ENCODE assay signal across 8 mouse cellular contexts in the genomic region with DNA sequence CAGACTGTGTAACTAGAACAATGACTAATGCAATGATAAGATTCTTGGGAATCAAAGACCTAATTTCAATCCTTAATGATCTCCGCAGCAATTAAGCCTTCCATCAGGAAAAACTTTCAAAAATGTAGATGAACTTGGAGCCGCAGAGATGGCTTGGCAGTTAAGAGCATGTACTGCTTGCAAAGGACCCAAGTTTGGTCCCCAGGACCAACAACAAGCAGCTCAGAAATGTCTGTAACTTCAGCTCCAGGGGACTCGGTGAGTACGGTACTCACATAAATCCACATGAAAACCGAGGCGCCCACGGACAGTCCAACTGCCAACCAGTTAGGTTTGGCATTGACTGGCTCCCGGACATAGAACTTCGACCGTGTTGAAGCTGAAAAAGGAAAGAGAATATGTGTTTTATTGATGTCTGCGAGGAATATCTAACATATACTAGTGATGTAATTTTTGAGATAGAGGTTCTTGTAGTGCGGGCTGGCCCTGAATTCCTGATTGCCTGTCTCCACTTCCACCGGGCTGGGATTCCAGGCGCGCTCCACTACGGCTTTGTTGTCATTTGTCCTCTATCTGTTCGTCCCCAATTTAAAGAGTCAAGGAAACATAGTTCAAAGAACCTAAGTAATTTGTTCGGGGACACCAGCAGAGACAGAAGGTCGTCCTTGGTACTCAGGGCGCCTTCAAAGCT. TPM values are rescaled to one million over a fixed set of nuclear protein-coding genes. Genes with fewer than 3 reads are reported as not detected.
DNase-seq lines count a peak whose midpoint lies in the region; ATAC-seq and TF ChIP-seq lines count a peak whose summit lies in the region.

No protein-coding gene starts in this region.

- peak; percentile 43 for ATAC-seq in heart, postnatal 0 days (ENCODE audit: insufficient read depth, low read depth)
- no peak for ATAC-seq in liver, embryonic 16.5 days (ENCODE audit: low read depth)

- H3K4me1 ChIP-seq in heart, postnatal 0 days (ENCODE audit: control insufficient read depth, insufficient read depth) = no peaks in the 10 kb centered on the region; the same call in 1 of the 2 replicates
- H3K4me1 ChIP-seq in liver, embryonic 16.5 days (ENCODE audit: control insufficient read depth, low read depth, low read length) = peaks cover 13% of the 10 kb centered on the region

- no peaks in the 10 kb centered on the region for H3K27me3 ChIP-seq in heart, postnatal 0 days (ENCODE audit: control insufficient read depth, insufficient read depth, low read length)
- H3K27me3 ChIP-seq in liver, embryonic 16.5 days (ENCODE audit: control insufficient read depth, insufficient read depth, low read depth, low read length) = no peaks in the 10 kb centered on the region

- WGBS in heart, postnatal 0 days = 15% methylated on average over 20 of the region's 20 CpGs
- whole genome bisulfite sequencing in liver, embryonic 16.5 days (ENCODE audit: insufficient replicate concordance) = 22% methylated on average over 20 of the region's 20 CpGs

- intact Hi-C loops in gastrocnemius, adult 2 months (cut with DNase I) = loop anchor here (2.0 to 5.0 kb wide), 2 partner anchors 33 to 176 kb away; no protein-coding TSS in a partner anchor

- no peak for TF ChIP-seq POLR2A in brain, embryonic 14.5 days (IDR thresholded peaks at IDR 0.05; ENCODE audit: borderline replicate concordance, extremely low read depth, insufficient read depth, insufficient read length, poor library complexity, severe bottlenecking)

- peak overlapping the region; percentile 88 for H3K4me2 ChIP-seq in heart, postnatal 0 days (ENCODE audit: low read depth, low read length)
- H3K4me2 ChIP-seq in liver, embryonic 16.5 days (ENCODE audit: low read depth, low read length) = peak overlapping the region; percentile 67

- DNase-seq in gastrocnemius, adult 2 months = no peak
- no peak for DNase-seq in gastrocnemius, postnatal 4 days (ENCODE audit: low spot score in 2 of 2)
- DNase-seq in 3T3-L1 (ENCODE audit: low read depth, low spot score) = peak; percentile 37
- peak; percentile 35 for DNase-seq in brain, embryonic 14.5 days (ENCODE audit: low read depth)
- peak; percentile 21 for DNase-seq in heart, postnatal 0 days (ENCODE audit: low spot score)
- DNase-seq in urinary bladder, adult 18-20 months (ENCODE audit: low spot score in 2 of 2) = no peak
- no peak for DNase-seq in testis, postnatal 10 days (ENCODE audit: low spot score)

- H3K27ac ChIP-seq in gastrocnemius, adult 2 months = peak overlapping the region; percentile 100
- peak overlapping the region; percentile 96 for H3K27ac ChIP-seq in heart, postnatal 0 days (ENCODE audit: low read depth)
- peak overlapping the region; percentile 84 for H3K27ac ChIP-seq in liver, embryonic 16.5 days (ENCODE audit: low read length)

- peak overlapping the region; percentile 71 for H3K4me3 ChIP-seq in gastrocnemius, adult 2 months
- peak overlapping the region; percentile 68 for H3K4me3 ChIP-seq in heart, postnatal 0 days (ENCODE audit: low read depth, low read length)
- peak overlapping the region; percentile 89 for H3K4me3 ChIP-seq in liver, embryonic 16.5 days (ENCODE audit: low read depth, low read length)

- no peak for TF ChIP-seq EP300 in heart, postnatal 0 days (IDR thresholded peaks at IDR 0.05; ENCODE audit: low read depth)

- TF ChIP-seq CTCF in gastrocnemius, adult 2 months (IDR thresholded peaks at IDR 0.05) = no peak
- no peak for TF ChIP-seq CTCF in brain, embryonic 14.5 days (IDR thresholded peaks at IDR 0.05; ENCODE audit: borderline replicate concordance, extremely low read depth, insufficient read depth, insufficient read length)
- TF ChIP-seq CTCF in heart, postnatal 0 days (IDR thresholded peaks at IDR 0.05; ENCODE audit: low read depth) = no peak

- no peaks in the 10 kb centered on the region for H3K9me3 ChIP-seq in heart, postnatal 0 days (replicated peaks; ENCODE audit: control insufficient read depth, low read length)
- H3K9me3 ChIP-seq in liver, embryonic 16.5 days (replicated peaks; ENCODE audit: control insufficient read depth, low read length) = no peaks in the 10 kb centered on the region

- H3K9ac ChIP-seq in heart, postnatal 0 days (replicated peaks; ENCODE audit: low read depth, low read length) = peak overlapping the region; percentile 82
- H3K9ac ChIP-seq in liver, embryonic 16.5 days (ENCODE audit: low read depth, low read length) = peak overlapping the region; percentile 92

- peaks cover 24% of the 10 kb centered on the region; the same call in 1 of the 2 replicates for H3K36me3 ChIP-seq in heart, postnatal 0 days (replicated peaks; ENCODE audit: control insufficient read depth, insufficient read depth, low read length)
- H3K36me3 ChIP-seq in liver, embryonic 16.5 days (ENCODE audit: control insufficient read depth, insufficient read depth) = peaks cover 11% of the 10 kb centered on the region

RNA-seq across cellular contexts. Expression of a gene that starts 0.8 kb away (rescaled TPM):
- 1,000 to 10,000 TPM; 1,007 to 1,209 TPM for total RNA-seq in gastrocnemius, adult 2 months (2021)
- total RNA-seq in gastrocnemius, postnatal 4 days (2021) = 100 to 1,000 TPM; 570 to 574 TPM
- polyA plus RNA-seq in brain, embryonic 14.5 days (2012; rRNA removed) = 349 and 402 TPM in 2 replicates
- 358 and 459 TPM in 2 replicates for total RNA-seq in heart, postnatal 0 days (2014; rRNA removed; ENCODE audit: low replicate concordance)
- polyA plus RNA-seq in heart, postnatal 0 days (2015; fragmentation: Nextera tagmentation; extraction: Ambion mirVana) = 3,223 and 3,409 TPM in 2 replicates
- 397 and 419 TPM in 2 replicates for polyA plus RNA-seq in liver, embryonic 16.5 days (2015; fragmentation: Nextera tagmentation; extraction: Ambion mirVana)

RNA-seq across cellular contexts. Expression of a gene that starts 6.9 kb away (rescaled TPM):
- total RNA-seq in gastrocnemius, adult 2 months (2021) = 10 to 100 TPM; 44.5 to 50.0 TPM
- total RNA-seq in gastrocnemius, postnatal 4 days (2021) = 10 to 100 TPM; 48.3 to 52.7 TPM
- 25.0 and 31.7 TPM in 2 replicates for polyA plus RNA-seq in brain, embryonic 14.5 days (2012; rRNA removed)
- total RNA-seq in heart, postnatal 0 days (2014; rRNA removed; ENCODE audit: low replicate concordance) = 19.6 and 21.2 TPM in 2 replicates
- 21.1 and 23.6 TPM in 2 replicates for polyA plus RNA-seq in heart, postnatal 0 days (2015; fragmentation: Nextera tagmentation; extraction: Ambion mirVana)
- polyA plus RNA-seq in liver, embryonic 16.5 days (2015; fragmentation: Nextera tagmentation; extraction: Ambion mirVana) = 15.3 and 16.3 TPM in 2 replicates

RNA-seq across cellular contexts. Expression of a gene that starts 11.5 kb away (rescaled TPM):
- total RNA-seq in gastrocnemius, adult 2 months (2021) = not detected
- total RNA-seq in gastrocnemius, postnatal 4 days (2021) = 1 to 10 TPM in 1 of 2 experiments, under 1 TPM in 1; 0.44 to 1.0 TPM
- polyA plus RNA-seq in brain, embryonic 14.5 days (2012; rRNA removed) = 1.2 and 1.7 TPM in 2 replicates
- 3.4 and 3.7 TPM in 2 replicates for total RNA-seq in heart, postnatal 0 days (2014; rRNA removed; ENCODE audit: low replicate concordance)
- polyA plus RNA-seq in heart, postnatal 0 days (2015; fragmentation: Nextera tagmentation; extraction: Ambion mirVana) = 1.2 and 1.3 TPM in 2 replicates
- 3.0 TPM in 2 replicates for polyA plus RNA-seq in liver, embryonic 16.5 days (2015; fragmentation: Nextera tagmentation; extraction: Ambion mirVana)

Comparison
In these comparisons a context has a peak if more than half of its experiments do, and no peak if none do; other contexts are left out.
1. DNase-seq: peak in 3T3-L1 (single experiment), brain, embryonic 14.5 days (single experiment) and heart, postnatal 0 days (single experiment); none in gastrocnemius, adult 2 months (single experiment), gastrocnemius, postnatal 4 days (0 of 2), urinary bladder, adult 18-20 months (0 of 2) and testis, postnatal 10 days (single experiment).
2. Peak in every context shown above with its lines, with median percentiles within 50 percentile points of each other: H3K27ac ChIP-seq and H3K4me3 ChIP-seq.